Mouse (Mus musculus): ENCODE results near the gene Patj. TPM values are rescaled to one million over a fixed set of nuclear protein-coding genes. Genes with fewer than 3 reads are reported as not detected.

Patj gene
- polyA plus RNA-seq, 1 experiment from 2014 or later = 27.7 TPM

GRCm38 (mm10) chr4:98509939-98510338 lies 114.4 kb downstream of the Patj start:
- ChIA-PET CTCF (no interaction called here), POLR2A (no interaction called here)
- H3K27me3 ChIP-seq = no peaks in the 10 kb centered on the region
- no peak for ATAC-seq
- no peak for DNase-seq (ENCODE audit: low read depth, low spot score)
- no peak for TF ChIP-seq CTCF (IDR thresholded peaks at IDR 0.05)
- in situ Hi-C loops (cut with MboI; ENCODE audit: low pct_unique_long_range_greater_than_20kb) = no loop called here

GRCm38 (mm10) chr4:98511296-98511695 lies 115.7 kb downstream of the Patj start:
- in situ Hi-C loops (cut with MboI; ENCODE audit: low pct_unique_long_range_greater_than_20kb) = no loop called here
- TF ChIP-seq CTCF (IDR thresholded peaks at IDR 0.05) = no peak
- POLR2A ChIA-PET = interaction anchor here (1.5 kb wide), 1 partner anchor 191 kb away, joined by 3 read pairs; no protein-coding TSS in a partner anchor
- H3K27me3 ChIP-seq = no peaks in the 10 kb centered on the region
- CTCF ChIA-PET = interaction anchor here (0.8 to 1.4 kb wide), 3 partner anchors 35 to 190 kb away, joined by 3 to 5 read pairs (median 3); no protein-coding TSS in a partner anchor
- DNase-seq (ENCODE audit: low read depth, low spot score) (peak; percentile 96), ATAC-seq (peak; percentile 89)

GRCm38 (mm10) chr4:98511964-98512743 lies 116.6 kb downstream of the Patj start:
- in situ Hi-C loops (cut with MboI; ENCODE audit: low pct_unique_long_range_greater_than_20kb) = no loop called here
- DNase-seq (ENCODE audit: low read depth, low spot score) (no peak), ATAC-seq (no peak)
- no peaks in the 10 kb centered on the region for H3K27me3 ChIP-seq
- ChIA-PET CTCF (interaction anchor here (1.4 kb wide), 1 partner anchor 34 kb away, joined by 5 read pairs; no protein-coding TSS in a partner anchor), POLR2A (interaction anchor here (0.5 kb wide), 1 partner anchor 20 kb away, joined by 4 read pairs; no protein-coding TSS in a partner anchor)
- no peak for TF ChIP-seq CTCF (IDR thresholded peaks at IDR 0.05)

- in situ Hi-C loops (cut with MboI; ENCODE audit: low pct_unique_long_range_greater_than_20kb) = no loop called here
- no peak for DNase-seq (ENCODE audit: low read depth, low spot score)
- no peak for ATAC-seq
- no peak for TF ChIP-seq CTCF (IDR thresholded peaks at IDR 0.05)
- H3K27me3 ChIP-seq = no peaks in the 10 kb centered on the region
- POLR2A ChIA-PET = no interaction called here
- CTCF ChIA-PET = no interaction called here
These were observed 124.9 kb downstream of the Patj start for GRCm38 (mm10) chr4:98520492-98520891.

GRCm38 (mm10) chr4:98524525-98524924 lies 128.9 kb downstream of the Patj start:
- POLR2A ChIA-PET = no interaction called here
- in situ Hi-C loops (cut with MboI; ENCODE audit: low pct_unique_long_range_greater_than_20kb) = no loop called here
- H3K27me3 ChIP-seq = no peaks in the 10 kb centered on the region
- DNase-seq (ENCODE audit: low read depth, low spot score) (peak; percentile 59), ATAC-seq (peak; percentile 54)
- no peak for TF ChIP-seq CTCF (IDR thresholded peaks at IDR 0.05)
- CTCF ChIA-PET = no interaction called here

- no peak for TF ChIP-seq CTCF (IDR thresholded peaks at IDR 0.05)
- ATAC-seq (no peak), DNase-seq (ENCODE audit: low read depth, low spot score) (no peak)
- no peaks in the 10 kb centered on the region for H3K27me3 ChIP-seq
- POLR2A ChIA-PET = no interaction called here
- in situ Hi-C loops (cut with MboI; ENCODE audit: low pct_unique_long_range_greater_than_20kb) = no loop called here
- CTCF ChIA-PET = no interaction called here
These were observed 139.9 kb downstream of the Patj start for GRCm38 (mm10) chr4:98535446-98535845.

- no peak for ATAC-seq
- ChIA-PET POLR2A (no interaction called here), CTCF (no interaction called here)
- H3K27me3 ChIP-seq = no peaks in the 10 kb centered on the region
- in situ Hi-C loops (cut with MboI; ENCODE audit: low pct_unique_long_range_greater_than_20kb) = loop anchor here (10.0 kb wide), 1 partner anchor 153 kb away; no protein-coding TSS in a partner anchor
- TF ChIP-seq CTCF (IDR thresholded peaks at IDR 0.05) = no peak
- no peak for DNase-seq (ENCODE audit: low read depth, low spot score)
These were observed 146.0 kb downstream of the Patj start for GRCm38 (mm10) chr4:98541591-98541990.

- no peak for ATAC-seq
- in situ Hi-C loops (cut with MboI; ENCODE audit: low pct_unique_long_range_greater_than_20kb) = loop anchor here (10.0 kb wide), 1 partner anchor 152 kb away; no protein-coding TSS in a partner anchor
- POLR2A ChIA-PET = no interaction called here
These were observed 147.4 kb downstream of the Patj start for GRCm38 (mm10) chr4:98543001-98543400.

GRCm38 (mm10) chr4:98545376-98545775 lies 149.8 kb downstream of the Patj start:
- ChIA-PET CTCF (interaction anchor here (0.6 to 2.3 kb wide), 16 partner anchors 9 to 157 kb away, joined by 3 to 13 read pairs (median 4); no protein-coding TSS in a partner anchor), POLR2A (interaction anchor here (0.9 kb wide), 1 partner anchor 157 kb away, joined by 5 read pairs; no protein-coding TSS in a partner anchor)
- no peak for ATAC-seq
- H3K27me3 ChIP-seq = no peaks in the 10 kb centered on the region
- in situ Hi-C loops (cut with MboI; ENCODE audit: low pct_unique_long_range_greater_than_20kb) = loop anchor here (10.0 kb wide), 1 partner anchor 149 kb away; no protein-coding TSS in a partner anchor
- no peak for DNase-seq (ENCODE audit: low read depth, low spot score)
- TF ChIP-seq CTCF (IDR thresholded peaks at IDR 0.05) = peak; percentile 44

More at GRCm38 (mm10) chr4:98543001-98543400, 147.4 kb downstream of the Patj start:
- no peak for DNase-seq (ENCODE audit: low read depth, low spot score)
- CTCF ChIA-PET = interaction anchor here (3.0 kb wide), 1 partner anchor 160 kb away, joined by 9 read pairs; no protein-coding TSS in a partner anchor
- no peak for TF ChIP-seq CTCF (IDR thresholded peaks at IDR 0.05)
- no peaks in the 10 kb centered on the region for H3K27me3 ChIP-seq

GRCm38 (mm10) chr4:98546456-98547176 lies 151.0 kb downstream of the Patj start:
- no peak for TF ChIP-seq CTCF (IDR thresholded peaks at IDR 0.05)
- no peak for DNase-seq (ENCODE audit: low read depth, low spot score)
- CTCF ChIA-PET = interaction anchor here (0.6 to 2.3 kb wide), 11 partner anchors 10 to 156 kb away, joined by 3 to 13 read pairs (median 4); no protein-coding TSS in a partner anchor
- no peak for ATAC-seq
- H3K27me3 ChIP-seq = no peaks in the 10 kb centered on the region
- in situ Hi-C loops (cut with MboI; ENCODE audit: low pct_unique_long_range_greater_than_20kb) = loop anchor here (10.0 kb wide), 1 partner anchor 148 kb away; no protein-coding TSS in a partner anchor
- POLR2A ChIA-PET = interaction anchor here (1.0 kb wide), 1 partner anchor 26 kb away, joined by 3 read pairs; no protein-coding TSS in a partner anchor

All from Patski (cell line).